Mouse (Mus musculus): ENCODE results near the gene Lamtor2.

- TF ChIP-seq POLR2A (IDR thresholded peaks at IDR 0.05; ENCODE audit: borderline replicate concordance, extremely low read depth, insufficient read depth, insufficient read length, poor library complexity, severe bottlenecking) (no peak), CTCF (IDR thresholded peaks at IDR 0.05; ENCODE audit: borderline replicate concordance, extremely low read depth, insufficient read depth, insufficient read length) (no peak)
Measured at GRCm38 (mm10) chr3:88513546-88514115, 39.2 kb downstream of the Lamtor2 start.
